Mouse (Mus musculus): Measurements from ENCODE around the gene Nkain4. TPM values are rescaled to one million over a fixed set of nuclear protein-coding genes. Genes with fewer than 3 reads are reported as not detected.

Gene Nkain4
- total and polyA plus RNA-seq, 3 experiments, result not detected

DNA sequence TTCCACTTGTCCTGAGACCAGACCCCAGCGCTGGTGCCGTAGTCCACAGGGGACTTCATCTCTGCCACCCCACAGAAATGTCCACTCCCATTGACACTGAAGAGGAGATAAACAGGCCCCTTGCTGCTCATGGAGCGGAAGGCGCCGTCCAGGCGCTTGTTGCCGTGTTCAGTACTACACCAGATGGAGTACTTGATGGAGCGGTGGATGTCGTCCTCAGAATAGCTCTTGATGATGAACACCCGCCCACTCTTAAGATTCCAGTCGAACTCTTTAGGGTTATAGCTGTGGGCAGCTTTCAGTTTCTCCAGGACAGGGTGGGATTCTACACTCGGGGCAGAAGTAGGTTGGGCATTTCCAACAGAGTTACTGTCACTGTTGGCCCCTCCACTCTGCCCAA lies 43.6 kb downstream of the Nkain4 start:
- H3K27me3 ChIP-seq (ENCODE audit: control insufficient read depth in 1 of 2, insufficient read depth in 2 of 2, low read length in 2 of 2), result no peaks in the 10 kb centered on the region
- no peaks in the 10 kb centered on the region for H3K9me3 ChIP-seq (replicated peaks; ENCODE audit: insufficient read depth, low read length)
- no peak overlapping the region for H3K27ac ChIP-seq (ENCODE audit: control insufficient read depth, low read depth, low read length)
- no peak overlapping the region for H3K4me3 ChIP-seq (ENCODE audit: control insufficient read depth in 1 of 2, insufficient read depth in 1 of 2, low read depth in 2 of 2, low read length in 2 of 2)
- no peak for DNase-seq (ENCODE audit: low read depth, low spot score)
- H3K79me2 ChIP-seq (ENCODE audit: control insufficient read depth, insufficient read depth, low read length, poor library complexity), result peaks cover 44% of the 10 kb centered on the region
- TF ChIP-seq ELF1 (IDR thresholded peaks at IDR 0.05; ENCODE audit: low read depth, low read length), result no peak
- no peak for TF ChIP-seq MYC (IDR thresholded peaks at IDR 0.05; ENCODE audit: low read depth, low read length)
- no peak overlapping the region for H3K9ac ChIP-seq (ENCODE audit: control insufficient read depth, low read depth, low read length, poor library complexity, severe bottlenecking)
- H3K4me1 ChIP-seq (ENCODE audit: control insufficient read depth in 1 of 2, insufficient read depth in 2 of 2, low read length in 2 of 2), result 0 out of 4 replicates have a peak, but pooled peaks cover 0 to 2% of the 10 kb centered on the region in 2 experiments
- H3K36me3 ChIP-seq (ENCODE audit: control insufficient read depth in 1 of 2, insufficient read depth in 2 of 2, low read length in 2 of 2), result peaks cover 6 to 51% of the 10 kb centered on the region in 2 experiments

DNA sequence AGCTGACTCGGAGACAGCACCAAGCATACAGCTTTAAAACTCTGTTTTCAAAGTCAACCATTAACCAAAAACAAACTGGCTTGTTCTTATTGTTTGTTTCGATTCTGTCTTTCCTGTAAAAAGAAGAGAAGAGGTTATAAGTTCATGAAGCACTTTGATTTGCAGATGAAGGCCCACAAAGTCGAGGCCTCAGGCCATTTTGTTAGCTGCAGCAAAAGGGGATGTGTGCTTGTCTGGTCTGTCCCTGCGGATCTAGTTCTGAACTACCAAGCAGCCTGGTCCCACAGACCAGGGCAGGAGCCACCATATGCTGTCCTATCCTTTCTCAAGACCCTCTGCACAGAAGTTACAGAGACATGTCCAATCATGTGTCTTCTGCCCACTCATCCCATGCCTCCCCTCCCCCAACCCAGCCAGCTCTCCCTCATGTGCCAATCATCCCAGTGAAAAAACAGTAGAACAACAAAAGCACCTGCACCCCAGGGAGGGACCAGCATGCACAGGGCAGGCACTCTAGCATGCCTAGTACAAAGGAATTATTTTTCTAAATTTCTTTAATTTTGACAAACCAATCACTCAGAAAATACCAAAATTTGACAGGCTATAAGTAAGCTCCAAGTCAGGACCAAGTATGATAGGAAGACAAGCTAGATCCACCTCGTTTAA lies 48.8 kb downstream of the Nkain4 start:
- Histone ChIP-seq H3K36me3 (ENCODE audit: control insufficient read depth in 1 of 2, insufficient read depth in 2 of 2, low read length in 2 of 2) (peaks cover 0 to 20% of the 10 kb centered on the region in 2 experiments; a peak in 3 of 4 replicates), H3K27me3 (ENCODE audit: control insufficient read depth in 1 of 2, insufficient read depth in 2 of 2, low read length in 2 of 2) (no peaks in the 10 kb centered on the region), H3K4me3 (ENCODE audit: control insufficient read depth in 1 of 2, insufficient read depth in 1 of 2, low read depth in 2 of 2, low read length in 2 of 2) (no peak overlapping the region), H3K9me3 (replicated peaks; ENCODE audit: insufficient read depth, low read length) (no peaks in the 10 kb centered on the region), H3K79me2 (ENCODE audit: control insufficient read depth, insufficient read depth, low read length, poor library complexity) (peaks cover 15% of the 10 kb centered on the region; the same call in 1 of the 2 replicates), H3K27ac (ENCODE audit: control insufficient read depth, low read depth, low read length) (no peak overlapping the region), H3K4me1 (ENCODE audit: control insufficient read depth in 1 of 2, insufficient read depth in 2 of 2, low read length in 2 of 2) (no peaks in the 10 kb centered on the region), H3K9ac (ENCODE audit: control insufficient read depth, low read depth, low read length, poor library complexity, severe bottlenecking) (no peak overlapping the region)
- TF ChIP-seq MAX (IDR thresholded peaks at IDR 0.05; ENCODE audit: low read length), result no peak
- TF ChIP-seq CTCF (IDR thresholded peaks at IDR 0.05 in 2 of 3, conservative IDR thresholded peaks at IDR 0.05 in 1 of 3; ENCODE audit: control insufficient read depth in 1 of 3, insufficient read depth in 1 of 3, low read depth in 2 of 3, low read length in 3 of 3, poor library complexity in 1 of 3, severe bottlenecking in 1 of 3), result no peak
- no peak for TF ChIP-seq MAZ (IDR thresholded peaks at IDR 0.05; ENCODE audit: low read depth, low read length)
- TF ChIP-seq MYB (IDR thresholded peaks at IDR 0.05; ENCODE audit: low read depth, low read length), result no peak
- TF ChIP-seq ZNF384 (IDR thresholded peaks at IDR 0.05; ENCODE audit: low read depth, low read length), result no peak
- TF ChIP-seq ELF1 (IDR thresholded peaks at IDR 0.05; ENCODE audit: low read depth, low read length), result no peak
- TF ChIP-seq EP300 (IDR thresholded peaks at IDR 0.05; ENCODE audit: low read depth in 1 of 2, low read length in 2 of 2), result no peak
- TF ChIP-seq ETS1 (IDR thresholded peaks at IDR 0.05; ENCODE audit: low read depth, low read length), result no peak
- TF ChIP-seq SMC3 (IDR thresholded peaks at IDR 0.05; ENCODE audit: low read depth, low read length), result no peak
- no peak for TF ChIP-seq TCF12 (IDR thresholded peaks at IDR 0.05; ENCODE audit: low read depth, low read length)
- no peak for TF ChIP-seq UBTF (IDR thresholded peaks at IDR 0.05; ENCODE audit: borderline replicate concordance, insufficient read depth, low read depth, low read length)
- TF ChIP-seq MAFK (IDR thresholded peaks at IDR 0.05; ENCODE audit: borderline replicate concordance, low read depth, low read length), result no peak
- no peak for TF ChIP-seq GABPA (IDR thresholded peaks at IDR 0.05; ENCODE audit: low read depth, low read length)
- no peak for TF ChIP-seq RAD21 (IDR thresholded peaks at IDR 0.05; ENCODE audit: low read depth, low read length)
- DNase-seq (ENCODE audit: low read depth, low spot score), result no peak

All from MEL (cell line).